Mouse (Mus musculus): ENCODE measurements around the gene Havcr2. TPM values are rescaled to one million over a fixed set of nuclear protein-coding genes. Genes with fewer than 3 reads are reported as not detected.

Gene Havcr2
- polyA plus RNA-seq, 1 experiment from 2014 or later = 0.21 TPM

GRCm38 (mm10) chr11:46522719-46523118 is 68.0 kb downstream of the Havcr2 start:
- 81% methylated on average over 3 of the region's 3 CpGs for WGBS
- TF ChIP-seq CTCF (IDR thresholded peaks at IDR 0.05; ENCODE audit: low read depth) = peak; percentile 48
- no peak overlapping the region for H3K27ac ChIP-seq (ENCODE audit: low read depth, low read length)
- no peaks in the 10 kb centered on the region for H3K27me3 ChIP-seq (replicated peaks; ENCODE audit: control insufficient read depth, insufficient read depth, low read length)
- H3K36me3 ChIP-seq (ENCODE audit: control insufficient read depth, insufficient read depth) = no peaks in the 10 kb centered on the region
- H3K4me1 ChIP-seq (replicated peaks; ENCODE audit: control insufficient read depth, insufficient read depth, low read length) = no peaks in the 10 kb centered on the region
- H3K4me2 ChIP-seq (replicated peaks; ENCODE audit: low read depth) = no peak overlapping the region
- H3K4me3 ChIP-seq (ENCODE audit: low read depth, low read length) = no peak overlapping the region
- no peak overlapping the region for H3K9ac ChIP-seq (ENCODE audit: low read depth, low read length)
- no peak for ATAC-seq
- no peaks in the 10 kb centered on the region for H3K9me3 ChIP-seq (ENCODE audit: control insufficient read depth)

- Histone ChIP-seq H3K4me2 (replicated peaks; ENCODE audit: low read depth) (no peak within 1 kb of the TSS), H3K4me3 (ENCODE audit: low read depth, low read length) (no peak within 1 kb of the TSS), H3K9ac (ENCODE audit: low read depth, low read length) (no peak within 1 kb of the TSS), H3K9me3 (ENCODE audit: control insufficient read depth) (no peaks in the 10 kb centered on the region), H3K36me3 (ENCODE audit: control insufficient read depth, insufficient read depth) (no peaks in the 10 kb centered on the region), H3K27me3 (replicated peaks; ENCODE audit: control insufficient read depth, insufficient read depth, low read length) (no peaks in the 10 kb centered on the region), H3K27ac (ENCODE audit: low read depth, low read length) (no peak within 1 kb of the TSS), H3K4me1 (replicated peaks; ENCODE audit: control insufficient read depth, insufficient read depth, low read length) (no peaks in the 10 kb centered on the region)
- no peak for TF ChIP-seq CTCF (IDR thresholded peaks at IDR 0.05; ENCODE audit: low read depth)
- 73% methylated on average over 2 of the region's 2 CpGs for WGBS
- no peak for ATAC-seq
These were observed 69.2 kb downstream of the Havcr2 start, which contains the start of gene Gm12169 for GRCm38 (mm10) chr11:46523912-46524311. Gene Gm12169, plus strand, starts transcription at chr11:46524212.

GRCm38 (mm10) chr11:46530149-46530548 is 75.4 kb downstream of the Havcr2 start:
- Histone ChIP-seq H3K36me3 (ENCODE audit: control insufficient read depth, insufficient read depth) (no peaks in the 10 kb centered on the region), H3K27ac (ENCODE audit: low read depth, low read length) (no peak overlapping the region), H3K4me1 (replicated peaks; ENCODE audit: control insufficient read depth, insufficient read depth, low read length) (no peaks in the 10 kb centered on the region), H3K9ac (ENCODE audit: low read depth, low read length) (no peak overlapping the region), H3K4me2 (replicated peaks; ENCODE audit: low read depth) (no peak overlapping the region), H3K9me3 (ENCODE audit: control insufficient read depth) (no peaks in the 10 kb centered on the region), H3K4me3 (ENCODE audit: low read depth, low read length) (no peak overlapping the region), H3K27me3 (replicated peaks; ENCODE audit: control insufficient read depth, insufficient read depth, low read length) (no peaks in the 10 kb centered on the region)
- no peak for ATAC-seq
- WGBS = 56% methylated on average over 4 of the region's 4 CpGs
- TF ChIP-seq CTCF (IDR thresholded peaks at IDR 0.05; ENCODE audit: low read depth) = no peak

Other genes with a start within 250 kb of the Havcr2 start
- 0.10 and 0.17 TPM in 2 replicates for gene Fndc9, start 219.4 kb upstream of the Havcr2 start, polyA plus RNA-seq (2015; fragmentation: Nextera tagmentation; extraction: Ambion mirVana)
- gene Cyfip2, start 142.1 kb upstream of the Havcr2 start, polyA plus RNA-seq (2015; fragmentation: Nextera tagmentation; extraction: Ambion mirVana) = 1.9 and 2.0 TPM in 2 replicates
- gene Itk, start 65.4 kb upstream of the Havcr2 start, polyA plus RNA-seq (2015; fragmentation: Nextera tagmentation; extraction: Ambion mirVana) = 0.07 and 0.09 TPM in 2 replicates
- not detected in 2 replicates for gene Fam71b, start 58.4 kb upstream of the Havcr2 start, polyA plus RNA-seq (2015; fragmentation: Nextera tagmentation; extraction: Ambion mirVana)
- gene Med7, start 18.0 kb upstream of the Havcr2 start, polyA plus RNA-seq (2015; fragmentation: Nextera tagmentation; extraction: Ambion mirVana) = 40.6 and 43.0 TPM in 2 replicates
- not detected in 2 replicates for gene Gm12169, start 69.3 kb downstream of the Havcr2 start, polyA plus RNA-seq (2015; fragmentation: Nextera tagmentation; extraction: Ambion mirVana)
- gene BC053393, start 116.6 kb downstream of the Havcr2 start, polyA plus RNA-seq (2015; fragmentation: Nextera tagmentation; extraction: Ambion mirVana) = not detected in 2 replicates
- not detected in 2 replicates for gene Dppa1, start 174.3 kb downstream of the Havcr2 start, polyA plus RNA-seq (2015; fragmentation: Nextera tagmentation; extraction: Ambion mirVana)